Mouse (Mus musculus) B cell, adult (primary cell): ENCODE results near the gene Mettl16. TPM values are rescaled to one million over a fixed set of nuclear protein-coding genes. Genes with fewer than 3 reads are reported as not detected.

Experiments
- total RNA-seq: library from RNA; stranded (reverse); gene quantifications from 4 replicates; pipeline ENCODE4 v1.2.4, GENCODE M21; 2023; ENCODE audit not compliant: inconsistent age

The Mettl16 gene
- total RNA-seq = 48.1 to 57.3 TPM (median 54.5 TPM) in 4 replicates

GRCm38 (mm10) chr11:74770595-74771207, at the start of gene Mettl16:
Gene Mettl16, plus strand, starts transcription at chr11:74770830.

GRCm38 (mm10) chr11:74724235-74724791, 46.3 kb upstream of the Mettl16 start, which contains the start of gene Pafah1b1:
Gene Pafah1b1, minus strand, starts transcription at chr11:74724670.

DNA sequence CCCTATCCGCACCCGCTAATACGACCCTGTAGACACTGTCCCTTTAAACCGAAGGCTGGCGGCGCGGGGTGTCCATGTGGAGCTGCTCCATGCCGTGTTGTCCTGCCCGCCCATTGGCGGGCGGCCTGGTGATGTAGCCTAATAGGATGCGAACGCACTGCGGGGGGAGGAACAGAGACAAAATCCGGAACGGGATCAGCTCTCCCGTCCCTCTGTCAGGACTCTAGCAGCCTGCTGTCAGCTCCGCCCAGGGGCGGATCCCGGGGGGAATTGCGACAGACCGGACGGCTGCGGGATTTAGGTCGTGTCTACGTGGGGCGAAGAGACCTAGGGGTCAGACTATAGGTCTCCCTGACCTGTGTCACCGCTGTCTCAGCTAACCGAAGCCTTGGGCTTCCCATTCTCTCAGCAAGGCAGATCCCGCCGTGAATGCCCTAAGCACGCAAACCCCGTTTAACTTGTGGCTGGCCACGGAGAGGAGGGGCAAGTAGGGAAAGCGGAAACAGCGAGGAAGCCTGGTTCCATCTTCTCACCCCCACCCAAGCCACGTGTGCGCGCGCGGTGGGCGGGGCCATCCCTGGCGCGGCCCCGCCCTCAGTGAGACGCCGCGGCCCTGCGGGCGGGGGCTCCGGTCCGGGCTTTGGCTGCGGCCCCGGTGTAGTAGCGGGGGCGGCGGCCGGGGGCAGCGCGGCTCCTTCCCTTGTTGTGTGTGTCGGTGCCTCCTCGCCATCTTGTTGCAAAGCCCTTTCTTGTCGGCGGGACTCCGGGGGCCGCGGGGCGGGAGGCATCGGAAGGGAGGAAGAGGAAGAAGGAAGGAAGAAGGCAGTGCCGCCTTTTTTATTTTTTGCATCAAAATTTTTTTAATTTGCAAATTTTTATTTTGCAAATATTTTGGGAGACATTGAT, 59.9 kb downstream of the Mettl16 start, which contains the start of gene Mnt:
TSS of gene Mnt (plus strand) at position 665 of the 906 bp plus-strand sequence.

Other genes starting within 250 kb of the Mettl16 start
- gene Rap1gap2, start 159.9 kb upstream of the Mettl16 start, total RNA-seq = 3.0 to 4.7 TPM (median 3.5 TPM) in 4 replicates
- gene Ccdc92b, start 151.2 kb upstream of the Mettl16 start, total RNA-seq = not detected in 4 replicates
- 40.5 to 45.5 TPM (median 44.1 TPM) in 4 replicates for gene Cluh, start 121.3 kb upstream of the Mettl16 start, total RNA-seq
- 104 to 145 TPM (median 141 TPM) in 4 replicates for gene Pafah1b1, start 46.2 kb upstream of the Mettl16 start, total RNA-seq
- 100 to 121 TPM (median 119 TPM) in 4 replicates for gene Mnt, start 60.1 kb downstream of the Mettl16 start, total RNA-seq
- gene Sgsm2, start 126.2 kb downstream of the Mettl16 start, total RNA-seq = 4.1 to 7.5 TPM (median 6.4 TPM) in 4 replicates
- gene Tsr1, start 127.2 kb downstream of the Mettl16 start, total RNA-seq = 77.0 to 90.0 TPM (median 80.6 TPM) in 4 replicates
- gene Smg6, start 155.0 kb downstream of the Mettl16 start, total RNA-seq = 57.7 to 67.0 TPM (median 62.6 TPM) in 4 replicates
- 6.0 to 8.6 TPM (median 6.7 TPM) in 4 replicates for gene Srr, start 155.1 kb downstream of the Mettl16 start, total RNA-seq